Mouse (Mus musculus): Measurements from ENCODE around the gene Cacnb2. TPM values are rescaled to one million over a fixed set of nuclear protein-coding genes. Genes with fewer than 3 reads are reported as not detected.

Cacnb2 gene
- total RNA-seq, 2 experiments from 2014 or later, result 0.70 TPM; not detected in 1

Other genes starting within 250 kb of the Cacnb2 start
- not detected in 2 replicates for gene Slc39a12, start 214.8 kb upstream of the Cacnb2 start, total RNA-seq (2014; fragmentation: Nextera tagmentation)
- gene Slc39a12, start 214.8 kb upstream of the Cacnb2 start, total RNA-seq (2017), result not detected in 2 replicates

Data from megakaryocyte-erythroid progenitor cell, adult 5-6 weeks (primary cell).